Mouse (Mus musculus) hindbrain, embryonic 10.5 days (tissue): ENCODE results near the gene Dnajb1. TPM values are rescaled to one million over a fixed set of nuclear protein-coding genes. Genes with fewer than 3 reads are reported as not detected.
A peak's percentile ranks its signal among the peaks of the same experiment; 100 is the strongest.

Experiments used
- DNase-seq: peaks from one replicate; pipeline ENCODE4 v3.0.0-alpha.2; 2017; ENCODE audit warnings: low spot score
- H3K27ac ChIP-seq: fragments of 300-500 bp; sonication (generic); 2 replicates; pipeline ENCODE4 v1.5.1; 2016; ENCODE audit warnings: mild to moderate bottlenecking, moderate library complexity
- H3K27me3 ChIP-seq: fragments of 300-500 bp; sonication (generic); 2 replicates; pipeline ENCODE4 v1.6.1; 2016; ENCODE audit warnings: mild to moderate bottlenecking; ENCODE audit not compliant: poor library complexity, insufficient read depth, severe bottlenecking
- H3K36me3 ChIP-seq: fragments of 300-500 bp; sonication (generic); 2 replicates; pipeline ENCODE4 v1.6.1; 2016; ENCODE audit warnings: mild to moderate bottlenecking, moderate library complexity
- H3K4me1 ChIP-seq: fragments of 300-500 bp; sonication (generic); replicated peaks from 2 replicates; pipeline ENCODE4 v1.6.1; 2016; ENCODE audit warnings: mild to moderate bottlenecking
- H3K4me3 ChIP-seq: fragments of 300-500 bp; sonication (generic); 2 replicates; pipeline ENCODE4 v1.5.1; 2016; ENCODE audit warnings: mild to moderate bottlenecking, moderate library complexity
- H3K9me3 ChIP-seq: fragments of 300-500 bp; sonication (generic); 2 replicates; pipeline ENCODE4 v1.6.1; 2016; ENCODE audit warnings: mild to moderate bottlenecking, moderate library complexity
- WGBS: fragments of 180-500 bp; shearing (Covaris S2); methylation state at CpG from one replicate; pipeline ENCODE4 v1.1.7; 2016; 5-methylcytosine and 5-hydroxymethylcytosine counted together
- polyA plus RNA-seq: library from polyadenylated mRNA; unstranded; fragments of >200 nt; fragmentation: Nextera tagmentation; extraction: Ambion mirVana; gene quantifications from 2 replicates; pipeline ENCODE4 v1.2.1, GENCODE M21; 2016

Dnajb1 gene
- polyA plus RNA-seq, 1 experiment from 2014 or later, result 71.9 TPM

DNA sequence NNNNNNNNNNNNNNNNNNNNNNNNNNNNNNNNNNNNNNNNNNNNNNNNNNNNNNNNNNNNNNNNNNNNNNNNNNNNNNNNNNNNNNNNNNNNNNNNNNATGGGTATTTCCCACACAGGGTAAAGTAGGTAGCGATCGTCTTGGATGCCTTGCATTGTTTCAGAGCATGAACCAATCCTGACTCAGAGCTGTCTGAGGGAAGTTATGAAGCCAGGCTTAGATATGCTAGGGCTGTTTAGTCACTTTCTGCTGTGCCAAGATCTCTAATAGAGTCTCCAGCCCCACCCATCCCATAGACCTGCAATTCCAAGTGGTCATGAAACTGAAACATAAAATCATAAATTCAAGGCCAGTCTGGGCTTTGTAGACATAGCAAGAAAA is 5.4 kb upstream of the Dnajb1 start:
- Histone ChIP-seq H3K36me3 (no peaks in the 10 kb centered on the region), H3K27ac (no peak overlapping the region), H3K4me1 (peaks cover 16% of the 10 kb centered on the region), H3K4me3 (no peak overlapping the region), H3K27me3 (no peaks in the 10 kb centered on the region), H3K9me3 (no peaks in the 10 kb centered on the region)
- 84% methylated on average over 2 of the region's 2 CpGs for WGBS
- no peak for DNase-seq

GRCm38 (mm10) chr8:83608398-83608829 is 421 bp downstream of the Dnajb1 start:
- Histone ChIP-seq H3K36me3 (peaks cover 39% of the 10 kb centered on the region), H3K9me3 (no peaks in the 10 kb centered on the region), H3K4me1 (peaks cover 33% of the 10 kb centered on the region), H3K27ac (peak overlapping the region; percentile 96), H3K27me3 (no peaks in the 10 kb centered on the region), H3K4me3 (peak overlapping the region; percentile 80)
- WGBS, result under 1% methylated on average over 51 of the region's 51 CpGs
- DNase-seq, result peak; percentile 79

- no peak for DNase-seq
- peak overlapping the region; percentile 96 for H3K27ac ChIP-seq
Measured at GRCm38 (mm10) chr8:83609086-83609485, 1.1 kb downstream of the Dnajb1 start.

DNA sequence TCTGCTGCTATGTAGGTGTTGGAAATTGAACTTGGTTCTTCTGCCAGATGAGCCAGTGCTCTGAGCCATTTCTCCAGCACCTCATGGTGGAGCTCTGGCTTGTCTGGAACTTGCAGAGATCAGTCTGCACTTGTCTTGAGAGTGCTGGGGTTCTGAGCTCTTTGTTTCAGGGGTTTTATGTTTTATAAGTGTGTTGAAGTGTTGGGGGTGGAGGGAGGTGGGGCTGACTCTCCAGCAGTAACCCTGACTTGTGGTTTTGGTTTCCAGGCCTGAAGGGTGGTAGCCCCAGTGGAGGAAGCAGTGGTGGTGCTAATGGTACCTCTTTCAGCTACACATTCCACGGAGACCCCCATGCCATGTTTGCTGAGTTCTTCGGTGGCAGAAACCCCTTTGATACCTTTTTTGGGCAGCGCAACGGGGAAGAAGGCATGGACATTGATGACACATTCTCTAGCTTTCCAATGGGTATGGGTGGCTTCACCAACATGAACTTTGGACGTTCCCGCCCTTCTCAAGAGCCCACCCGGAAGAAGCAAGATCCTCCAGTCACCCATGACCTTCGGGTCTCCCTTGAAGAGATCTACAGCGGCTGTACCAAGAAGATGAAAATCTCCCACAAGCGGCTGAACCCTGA is 1.7 kb downstream of the Dnajb1 start:
- 95% methylated on average over 10 of the region's 10 CpGs for WGBS
- H3K27me3 ChIP-seq, result no peaks in the 10 kb centered on the region
- H3K9me3 ChIP-seq, result no peaks in the 10 kb centered on the region
- DNase-seq, result no peak
- peaks cover 50% of the 10 kb centered on the region for H3K36me3 ChIP-seq
- H3K4me3 ChIP-seq, result peak overlapping the region; percentile 80
- H3K27ac ChIP-seq, result no peak overlapping the region
- peaks cover 33% of the 10 kb centered on the region for H3K4me1 ChIP-seq

More at GRCm38 (mm10) chr8:83609086-83609485, 1.1 kb downstream of the Dnajb1 start:
- H3K27me3 ChIP-seq, result no peaks in the 10 kb centered on the region
- no peaks in the 10 kb centered on the region for H3K9me3 ChIP-seq
- peaks cover 33% of the 10 kb centered on the region for H3K4me1 ChIP-seq
- 42% methylated on average over 9 of the region's 9 CpGs for WGBS
- peak overlapping the region; percentile 80 for H3K4me3 ChIP-seq
- H3K36me3 ChIP-seq, result peaks cover 46% of the 10 kb centered on the region

DNA sequence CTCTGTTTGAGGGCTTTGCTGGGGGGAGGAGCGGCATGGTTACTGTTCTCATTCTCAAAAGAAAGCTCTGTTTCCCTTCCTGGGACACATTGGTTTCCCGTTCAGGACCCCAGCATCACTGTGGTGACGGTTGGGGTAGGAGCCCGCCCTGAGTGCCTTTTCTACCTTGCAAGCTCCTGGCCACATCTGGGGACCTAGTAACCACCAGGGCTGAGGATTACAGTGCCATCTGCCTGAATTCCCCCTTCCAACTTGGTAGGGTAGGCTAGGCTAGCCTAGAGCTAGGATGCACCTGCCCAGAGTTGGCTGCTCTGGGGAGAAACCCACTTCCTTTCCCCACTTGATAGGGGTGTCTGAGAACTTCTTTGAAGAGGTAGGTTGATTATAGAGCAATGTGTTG is 3.9 kb downstream of the Dnajb1 start:
- Histone ChIP-seq H3K36me3 (peaks cover 50% of the 10 kb centered on the region), H3K27me3 (no peaks in the 10 kb centered on the region), H3K4me1 (peaks cover 27% of the 10 kb centered on the region), H3K27ac (no peak overlapping the region), H3K4me3 (no peak overlapping the region), H3K9me3 (no peaks in the 10 kb centered on the region)
- DNase-seq, result no peak
- 98% methylated on average over 4 of the region's 4 CpGs for WGBS

DNA sequence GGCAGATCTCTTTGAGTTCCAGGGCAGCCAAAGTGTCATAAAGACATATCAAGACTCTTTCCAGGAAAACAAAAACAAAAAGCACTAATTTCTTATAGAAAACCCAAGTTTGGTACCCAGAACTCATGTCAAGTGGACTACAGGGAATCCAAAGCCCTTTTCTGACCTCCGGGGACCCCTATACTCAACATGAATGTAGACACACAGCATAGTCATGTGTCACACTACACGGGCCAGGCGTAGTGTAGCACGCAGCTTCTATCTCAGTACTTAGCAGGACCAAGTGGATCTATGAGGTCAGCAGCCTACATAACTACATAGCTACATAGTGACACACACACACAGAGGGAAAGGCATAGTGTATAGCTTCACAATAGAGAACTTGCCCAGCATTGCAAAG is 5.7 kb downstream of the Dnajb1 start:
- Histone ChIP-seq H3K36me3 (peaks cover 50% of the 10 kb centered on the region), H3K27me3 (no peaks in the 10 kb centered on the region), H3K27ac (no peak overlapping the region), H3K9me3 (0 out of 2 replicates have a peak, but pooled peaks cover 3% of the 10 kb centered on the region), H3K4me3 (no peak overlapping the region), H3K4me1 (peaks cover 21% of the 10 kb centered on the region)
- DNase-seq, result no peak
- 96% methylated on average over 4 of the region's 4 CpGs for WGBS

- H3K4me1 ChIP-seq, result 0 out of 2 replicates have a peak, but pooled peaks cover 3% of the 10 kb centered on the region
- H3K36me3 ChIP-seq, result peaks cover 29% of the 10 kb centered on the region
- no peak for DNase-seq
- no peak overlapping the region for H3K27ac ChIP-seq
- H3K9me3 ChIP-seq, result 0 out of 2 replicates have a peak, but pooled peaks cover 3% of the 10 kb centered on the region
- H3K4me3 ChIP-seq, result no peak overlapping the region
- peaks cover 4% of the 10 kb centered on the region; the same call in 1 of the 2 replicates for H3K27me3 ChIP-seq
Measured at GRCm38 (mm10) chr8:83616625-83617024, 8.6 kb downstream of the Dnajb1 start.

GRCm38 (mm10) chr8:83617111-83617510 is 9.1 kb downstream of the Dnajb1 start:
- H3K36me3 ChIP-seq, result peaks cover 24% of the 10 kb centered on the region
- H3K27me3 ChIP-seq, result peaks cover 6% of the 10 kb centered on the region; the same call in 1 of the 2 replicates
- 86% methylated on average over 2 of the region's 2 CpGs for WGBS
- H3K27ac ChIP-seq, result no peak overlapping the region
- H3K4me3 ChIP-seq, result no peak overlapping the region
- H3K9me3 ChIP-seq, result 0 out of 2 replicates have a peak, but pooled peaks cover 3% of the 10 kb centered on the region
- peaks cover 3% of the 10 kb centered on the region; the same call in 1 of the 2 replicates for H3K4me1 ChIP-seq
- no peak for DNase-seq

DNA sequence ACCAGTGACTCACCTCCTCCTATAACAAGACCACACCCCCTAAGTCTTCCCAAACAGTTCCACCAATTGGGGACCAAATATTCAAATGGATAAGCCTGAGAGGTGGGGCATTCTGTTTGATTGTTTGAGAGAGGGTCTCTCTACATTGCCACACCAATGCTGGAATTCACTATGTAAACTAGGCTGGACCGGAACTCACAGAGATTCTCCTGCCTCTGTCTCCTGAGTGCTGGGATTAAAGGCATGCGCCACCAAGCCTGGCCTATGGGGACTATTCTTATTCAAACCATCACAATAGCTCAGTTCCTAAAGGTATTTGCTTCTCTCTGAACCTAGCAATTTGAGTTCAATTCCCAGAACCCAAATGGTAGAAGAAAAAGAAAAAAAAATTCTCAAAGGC is 10.6 kb downstream of the Dnajb1 start:
- Histone ChIP-seq H3K9me3 (0 out of 2 replicates have a peak, but pooled peaks cover 3% of the 10 kb centered on the region), H3K4me1 (peaks cover 8% of the 10 kb centered on the region; the same call in 1 of the 2 replicates), H3K4me3 (no peak overlapping the region), H3K27me3 (peaks cover 6% of the 10 kb centered on the region; the same call in 1 of the 2 replicates), H3K36me3 (peaks cover 9% of the 10 kb centered on the region), H3K27ac (no peak overlapping the region)
- 93% methylated on average over 2 of the region's 2 CpGs for WGBS
- no peak for DNase-seq

DNA sequence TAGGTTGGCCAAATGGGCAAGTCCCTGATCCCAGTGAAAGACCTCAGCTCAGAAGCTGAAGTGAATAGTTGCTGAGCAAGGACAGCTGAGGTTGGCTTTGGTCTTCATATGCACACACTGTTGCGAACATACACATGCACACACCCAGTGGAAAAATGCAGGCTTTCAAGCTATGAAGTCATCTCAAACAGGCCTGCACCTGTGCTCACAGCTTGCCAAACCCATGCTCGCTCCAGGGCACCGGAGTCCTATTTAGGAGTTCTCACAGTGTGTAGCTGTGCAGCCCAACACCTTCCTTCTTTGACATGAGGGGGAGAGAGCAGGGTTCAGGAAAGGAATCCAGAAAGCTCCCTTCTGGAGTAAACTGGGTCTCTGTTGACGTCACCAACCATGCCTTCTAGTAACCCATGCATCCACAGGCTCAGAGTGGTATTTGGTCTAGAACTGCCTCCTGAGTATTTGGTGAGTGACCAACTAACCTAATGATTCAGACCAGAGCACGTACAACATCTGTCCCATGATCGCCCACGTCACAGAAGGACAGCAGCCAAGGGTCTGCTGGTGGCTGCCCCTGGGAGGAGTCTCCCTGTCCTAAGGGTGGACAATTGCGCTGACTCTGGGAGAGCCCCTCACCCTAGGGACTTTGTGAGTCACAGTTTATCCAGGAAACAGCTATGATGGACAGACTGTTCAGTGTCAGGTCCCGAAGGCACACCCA is 11.7 kb downstream of the Dnajb1 start:
- no peak overlapping the region for H3K4me3 ChIP-seq
- no peaks in the 10 kb centered on the region for H3K36me3 ChIP-seq
- H3K9me3 ChIP-seq, result 0 out of 2 replicates have a peak, but pooled peaks cover 3% of the 10 kb centered on the region
- 89% methylated on average over 9 of the region's 9 CpGs for WGBS
- H3K27ac ChIP-seq, result no peak overlapping the region
- DNase-seq, result no peak
- H3K27me3 ChIP-seq, result peaks cover 10% of the 10 kb centered on the region; the same call in 1 of the 2 replicates
- peaks cover 8% of the 10 kb centered on the region; the same call in 1 of the 2 replicates for H3K4me1 ChIP-seq

GRCm38 (mm10) chr8:83621691-83622388 is 13.8 kb downstream of the Dnajb1 start:
- no peak for DNase-seq

GRCm38 (mm10) chr8:83622389-83622989 is 14.5 kb downstream of the Dnajb1 start:
- WGBS, result 11% methylated on average over 23 of the region's 23 CpGs
- peak overlapping the region; percentile 84 for H3K27ac ChIP-seq

More at GRCm38 (mm10) chr8:83621691-83622388, 13.8 kb downstream of the Dnajb1 start:
- H3K4me1 ChIP-seq, result peaks cover 8% of the 10 kb centered on the region; the same call in 1 of the 2 replicates
- H3K36me3 ChIP-seq, result no peaks in the 10 kb centered on the region
- 57% methylated on average over 15 of the region's 15 CpGs for WGBS
- H3K4me3 ChIP-seq, result peak overlapping the region; percentile 54
- peaks cover 10% of the 10 kb centered on the region; the same call in 1 of the 2 replicates for H3K27me3 ChIP-seq
- H3K27ac ChIP-seq, result peak overlapping the region; percentile 84
- H3K9me3 ChIP-seq, result 0 out of 2 replicates have a peak, but pooled peaks cover 3% of the 10 kb centered on the region

More at GRCm38 (mm10) chr8:83622389-83622989, 14.5 kb downstream of the Dnajb1 start:
- peaks cover 10% of the 10 kb centered on the region; the same call in 1 of the 2 replicates for H3K27me3 ChIP-seq
- peak; percentile 88 for DNase-seq
- H3K9me3 ChIP-seq, result 0 out of 2 replicates have a peak, but pooled peaks cover 3% of the 10 kb centered on the region
- peaks cover 8% of the 10 kb centered on the region; the same call in 1 of the 2 replicates for H3K4me1 ChIP-seq
- peak overlapping the region; percentile 54 for H3K4me3 ChIP-seq
- no peaks in the 10 kb centered on the region for H3K36me3 ChIP-seq
